Mouse (Mus musculus): ENCODE measurements at regions not wholly inside any gene's neighbourhood (a gene's known extent, or its start where the extent isn't known, plus 50 kb on each side); places are given as distances from the start of the nearest gene placed in this dataset.
A peak's percentile ranks its signal among the peaks of the same experiment; 100 is the strongest.

- DNase-seq = no peak
These were observed 90.2 kb downstream of the Sec23ip start for GRCm38 (mm10) chr7:128834894-128835293.

- no peak for DNase-seq
These were observed 91.7 kb downstream of the Sec23ip start for GRCm38 (mm10) chr7:128836435-128836834.

GRCm38 (mm10) chr7:128842561-128842960, 97.8 kb downstream of the Sec23ip start:
- DNase-seq = no peak

GRCm38 (mm10) chr7:128843576-128843975, 98.8 kb downstream of the Sec23ip start:
- no peak for DNase-seq

- no peak for DNase-seq
These were observed 104.5 kb downstream of the Sec23ip start for GRCm38 (mm10) chr7:128849261-128849660.

- no peak for DNase-seq
These were observed 109.5 kb downstream of the Sec23ip start for GRCm38 (mm10) chr7:128854193-128854592.

- DNase-seq = no peak
These were observed 110.1 kb downstream of the Sec23ip start for GRCm38 (mm10) chr7:128854690-128855343.

- peak; percentile 22 to 40 for DNase-seq
These were observed 115.4 kb downstream of the Sec23ip start for GRCm38 (mm10) chr7:128860141-128860540.

- DNase-seq = no peak
These were observed 116.0 kb downstream of the Sec23ip start for GRCm38 (mm10) chr7:128860709-128861108.

GRCm38 (mm10) chr7:128861376-128861775, 116.6 kb downstream of the Sec23ip start:
- DNase-seq = no peak

- DNase-seq = no peak
These were observed 124.1 kb downstream of the Sec23ip start for GRCm38 (mm10) chr7:128868799-128869198.

- DNase-seq = no peak
These were observed 139.3 kb downstream of the Sec23ip start for GRCm38 (mm10) chr7:128884015-128884414.

- DNase-seq = no peak
These were observed 140.8 kb downstream of the Sec23ip start for GRCm38 (mm10) chr7:128885551-128885950.

- DNase-seq = no peak
These were observed 165.4 kb downstream of the Sec23ip start for GRCm38 (mm10) chr7:128910134-128910533.

GRCm38 (mm10) chr7:128937976-128938730, 193.4 kb downstream of the Sec23ip start:
- no peak for DNase-seq

- no peak for DNase-seq
These were observed 215.8 kb downstream of the Sec23ip start for GRCm38 (mm10) chr7:128960575-128960974.

- DNase-seq = no peak
These were observed 235.2 kb downstream of the Sec23ip start for GRCm38 (mm10) chr7:128979904-128980303.

GRCm38 (mm10) chr7:128980827-128981226, 236.1 kb downstream of the Sec23ip start:
- DNase-seq = no peak

- DNase-seq = no peak
These were observed 254.0 kb downstream of the Sec23ip start for GRCm38 (mm10) chr7:128998759-128999158.

GRCm38 (mm10) chr7:129002419-129002818, 254.4 kb upstream of the Plpp4 start:
- DNase-seq = no peak

GRCm38 (mm10) chr7:129003150-129003549, 253.7 kb upstream of the Plpp4 start:
- DNase-seq = no peak

- DNase-seq = no peak
These were observed 240.5 kb upstream of the Plpp4 start for GRCm38 (mm10) chr7:129016353-129016752.

GRCm38 (mm10) chr7:129027116-129027515, 229.7 kb upstream of the Plpp4 start:
- DNase-seq = no peak

- no peak for DNase-seq
These were observed 208.8 kb upstream of the Plpp4 start for GRCm38 (mm10) chr7:129048023-129048422.

Data from thymus, postnatal 36 days (tissue).